Mouse (Mus musculus) thymus, adult 2 months (tissue): ENCODE data around the gene Pttg1ip.

Source experiments
- CTCF ChIP-seq: fragments of 200-500 bp; IDR thresholded peaks from 2 replicates; pipeline ENCODE4 v1.5.1; 2012; ENCODE audit warnings: mild to moderate bottlenecking, control low read depth, low read length, moderate library complexity, borderline replicate concordance; ENCODE audit not compliant: control insufficient read depth, poor library complexity, insufficient read depth; ENCODE audit errors: extremely low read depth
- POLR2A ChIP-seq: fragments of 200-500 bp; IDR thresholded peaks from 2 replicates; pipeline ENCODE4 v1.6.1; 2012; ENCODE audit warnings: mild to moderate bottlenecking, low read length, control low read depth, moderate library complexity; ENCODE audit not compliant: control insufficient read depth, poor library complexity, insufficient read depth; ENCODE audit errors: extremely low read depth

DNA sequence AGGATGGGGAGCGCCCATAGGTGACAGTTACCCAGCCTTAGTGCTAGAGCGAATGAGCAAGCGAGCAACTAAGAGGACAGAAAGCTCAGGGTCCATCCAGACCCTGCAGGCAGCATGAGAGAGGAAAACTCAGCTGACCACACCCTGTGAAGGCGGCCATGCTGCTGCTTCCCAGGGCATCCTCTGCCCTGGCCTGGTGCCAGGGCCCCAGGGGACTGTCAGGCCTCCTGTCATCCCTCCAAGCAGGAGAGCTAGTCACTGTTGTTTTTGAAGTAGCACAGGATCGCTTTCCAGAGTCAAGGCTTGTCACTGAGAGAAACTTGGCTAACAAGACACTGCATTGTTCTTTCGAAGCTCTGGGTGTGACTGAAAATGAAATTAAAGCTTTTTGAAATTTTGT is 57.4 kb downstream of the Pttg1ip start:
- TF ChIP-seq CTCF, result no peak
- no peak for TF ChIP-seq POLR2A
